Mouse (Mus musculus) bone marrow macrophage, adult 2 months (primary cell): ENCODE results near the gene Loxl1.

Source experiments
- CTCF ChIP-seq: IDR thresholded peaks from 2 replicates; pipeline ENCODE4 v1.5.1; 2012; ENCODE audit warnings: low read depth, mild to moderate bottlenecking, low read length, moderate library complexity
- POLR2A ChIP-seq: IDR thresholded peaks from 2 replicates; pipeline ENCODE4 v1.6.1; 2012; ENCODE audit warnings: mild to moderate bottlenecking, low read depth, low read length, borderline replicate concordance

DNA sequence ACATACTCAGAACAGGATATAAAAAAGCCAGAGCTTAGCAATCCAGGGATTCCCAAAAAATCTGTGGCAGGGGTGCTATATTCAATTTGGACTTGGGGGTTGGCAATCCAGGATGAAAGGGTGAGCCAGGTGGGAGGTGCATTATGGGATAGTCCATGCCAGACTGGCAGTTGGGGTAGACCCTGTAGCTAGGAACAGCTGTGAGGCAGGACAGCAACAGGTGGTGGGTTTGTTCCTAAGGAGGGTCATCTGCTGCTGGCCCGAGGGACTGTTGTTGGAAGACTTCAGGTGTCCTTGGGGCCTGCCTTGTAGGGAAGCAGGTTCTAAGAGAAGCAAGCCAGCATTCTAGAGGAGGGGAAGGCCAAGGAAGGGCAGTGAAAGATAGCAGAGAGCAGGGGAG is 48.4 kb upstream of the Loxl1 start:
- no peak for TF ChIP-seq CTCF
- no peak for TF ChIP-seq POLR2A
